Mouse (Mus musculus): ENCODE measurements at regions not wholly inside any gene's neighbourhood (a gene's known extent, or its start where the extent isn't known, plus 50 kb on each side); places are given as distances from the start of the nearest gene placed in this dataset.

DNA sequence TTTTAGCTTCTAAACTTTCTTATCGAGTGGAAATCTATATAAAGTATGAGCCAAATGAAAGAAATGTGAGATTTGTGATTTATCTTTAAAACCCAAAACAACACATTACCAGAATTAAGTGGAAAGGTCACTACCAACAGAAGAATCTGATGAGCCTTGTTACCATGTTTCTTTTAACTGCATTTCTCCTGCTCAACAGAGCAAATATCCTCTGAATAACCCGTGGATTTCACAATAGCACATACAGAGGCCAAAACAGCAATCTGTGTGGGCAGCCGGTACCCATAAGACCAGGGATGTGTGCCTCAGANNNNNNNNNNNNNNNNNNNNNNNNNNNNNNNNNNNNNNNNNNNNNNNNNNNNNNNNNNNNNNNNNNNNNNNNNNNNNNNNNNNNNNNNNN, 85.3 kb downstream of the 4930444P10Rik start:
- DNase-seq: no peak

DNA sequence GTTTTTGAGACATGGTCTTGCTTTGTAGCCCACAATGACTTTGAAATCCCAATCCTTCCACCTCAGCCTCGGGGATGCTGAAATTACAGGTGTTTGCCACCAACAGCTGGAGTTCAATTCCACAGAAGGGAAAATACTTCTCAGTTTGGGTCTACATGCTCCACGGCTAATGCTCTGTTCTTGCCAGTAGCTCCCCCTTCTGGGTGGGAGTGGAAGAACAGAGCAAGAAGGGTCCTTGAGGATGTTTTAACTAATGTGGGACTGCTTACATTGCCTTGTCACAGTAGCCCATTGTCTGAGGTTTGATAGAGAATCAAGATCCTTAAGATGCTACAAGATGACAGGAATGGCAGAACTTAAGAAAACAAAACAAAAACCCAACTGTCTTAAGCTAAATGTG, 86.2 kb downstream of the 4930444P10Rik start:
- DNase-seq: no peak

DNA sequence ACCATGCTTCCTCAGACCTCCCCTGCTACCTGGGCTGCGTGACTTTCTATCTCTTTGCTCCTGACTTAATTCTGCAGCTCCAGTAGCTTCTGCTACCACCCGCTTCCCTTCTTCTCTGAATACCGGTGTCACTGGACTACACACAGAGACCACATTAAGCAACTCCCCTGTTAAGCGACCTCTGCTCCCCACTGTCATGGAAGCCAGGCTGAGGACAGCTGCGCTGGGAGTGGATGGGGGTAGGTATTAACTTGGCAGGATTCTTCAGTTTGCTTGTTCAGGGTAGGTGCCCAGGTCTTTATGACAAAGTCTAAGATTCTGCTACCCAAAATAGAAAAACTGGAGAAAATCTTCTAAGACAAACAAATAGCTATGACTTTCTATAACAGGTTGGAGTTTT, 96.0 kb downstream of the 4930444P10Rik start:
- no peak for DNase-seq

DNA sequence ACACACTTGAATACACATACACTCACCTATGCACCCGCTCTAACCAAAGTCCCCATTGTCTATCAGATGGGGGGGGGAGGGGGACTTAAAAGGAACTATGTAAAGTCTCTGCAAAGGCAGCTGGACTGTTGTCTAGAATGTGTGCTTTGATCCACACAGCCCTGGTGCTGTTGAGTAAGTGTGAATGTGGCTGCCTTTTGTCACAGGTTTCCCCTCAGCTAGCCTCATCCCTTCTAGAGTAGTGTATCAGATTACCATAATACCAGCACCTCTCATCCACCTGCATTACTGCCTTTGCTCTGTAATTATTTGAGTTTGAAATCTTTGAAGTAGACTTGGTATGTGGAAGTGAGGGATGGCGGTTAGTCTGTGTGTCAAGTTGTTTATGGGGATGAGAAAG, 96.8 kb downstream of the 4930444P10Rik start:
- no peak for DNase-seq

DNA sequence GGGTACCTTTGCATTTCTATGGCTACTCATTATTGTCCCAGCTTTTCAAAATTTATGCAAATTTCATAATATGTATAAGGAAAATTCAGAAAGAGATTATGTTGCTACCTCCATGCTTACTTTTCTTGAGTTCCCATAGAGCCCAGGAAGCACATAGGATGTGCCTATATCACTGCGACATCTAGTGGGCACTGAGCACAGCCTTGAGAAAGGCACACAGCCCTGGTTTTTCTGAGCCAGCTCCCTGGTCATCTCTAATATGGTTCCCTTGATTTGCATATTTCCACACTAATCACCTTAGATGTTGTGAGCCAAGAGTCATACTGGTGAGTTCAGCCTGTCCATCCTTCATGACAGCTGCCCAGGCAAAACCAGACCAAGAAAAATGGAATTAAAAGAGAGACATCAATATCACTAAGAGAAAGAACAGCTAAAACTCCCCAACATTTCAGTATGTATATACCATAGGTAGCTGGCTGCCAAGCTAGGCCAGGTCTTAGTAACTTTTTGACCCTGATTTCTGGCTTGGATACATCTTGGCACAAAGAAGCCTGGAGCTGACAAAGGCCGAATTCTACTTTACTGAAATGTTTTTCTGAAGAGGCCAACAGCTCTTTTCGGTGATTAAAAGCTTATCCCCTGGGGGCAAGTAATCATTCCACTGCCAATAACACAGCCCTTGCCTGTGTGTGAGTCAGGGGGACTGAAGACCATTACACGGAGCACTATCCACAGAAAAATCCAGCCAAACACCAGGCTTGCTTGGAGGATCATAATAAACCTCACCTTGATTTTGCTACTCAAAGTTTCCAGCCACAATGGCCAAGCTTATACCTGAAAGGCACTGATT, 99.3 kb downstream of the 4930444P10Rik start:
- peak; percentile 44 to 55 for DNase-seq

DNA sequence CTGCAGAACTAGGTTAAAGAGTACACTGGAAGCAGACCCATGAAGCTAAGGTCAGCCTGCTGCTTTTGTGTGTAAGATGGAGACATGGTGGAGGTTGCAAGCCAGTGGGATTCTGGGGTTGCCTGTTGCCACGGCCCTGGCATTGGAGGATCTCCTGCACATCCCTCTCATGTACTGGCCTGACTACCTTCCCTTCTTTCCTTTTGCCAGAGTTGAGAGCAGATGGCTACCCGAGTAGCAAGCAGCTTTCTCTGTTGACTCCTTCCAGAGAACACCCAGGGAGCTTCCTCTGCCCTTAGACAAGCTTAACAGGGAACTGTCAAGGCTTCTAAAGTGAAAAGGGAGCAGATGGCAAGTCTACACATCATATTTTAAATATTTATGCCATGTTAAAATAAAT, 102.1 kb downstream of the 4930444P10Rik start:
- DNase-seq: peak; percentile 41 to 52

DNA sequence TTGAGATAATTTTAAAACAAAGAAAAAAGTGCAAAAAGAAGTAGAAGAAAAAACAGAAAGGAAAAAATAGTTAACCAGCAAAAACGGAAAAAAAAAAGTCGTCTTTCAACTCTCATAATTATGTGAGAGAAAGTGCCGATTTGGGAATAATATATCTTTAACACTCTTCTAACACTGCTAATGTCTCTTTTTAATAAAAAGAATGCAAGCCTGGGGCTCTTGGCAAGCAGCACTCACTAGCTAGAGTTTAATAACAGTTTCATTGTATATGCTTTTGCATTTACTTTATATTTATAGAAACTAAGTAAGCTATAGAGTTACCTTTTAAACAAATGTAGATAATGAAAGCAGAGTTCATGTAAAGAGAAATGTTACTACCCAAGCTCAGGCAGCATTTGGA, 107.5 kb downstream of the 4930444P10Rik start:
- DNase-seq: no peak

DNA sequence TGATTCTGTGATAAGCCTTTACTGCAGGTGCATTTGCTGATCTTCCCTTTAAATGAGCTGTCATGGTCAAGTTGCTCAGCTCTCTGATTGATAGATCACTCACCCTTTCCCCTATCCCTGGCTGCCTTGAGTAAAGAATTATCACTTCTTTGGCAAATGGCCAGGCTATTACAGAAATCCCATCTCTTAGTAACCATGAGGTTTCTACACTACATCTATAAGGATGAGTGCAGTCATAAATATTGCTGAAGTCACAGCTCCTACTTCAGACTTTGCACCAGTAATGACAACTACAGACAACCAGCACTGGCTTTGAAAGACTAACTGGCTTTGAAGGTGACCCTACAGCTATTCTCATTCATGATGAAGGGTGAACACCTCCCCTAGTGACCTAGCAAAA, 113.8 kb downstream of the 4930444P10Rik start:
- no peak for DNase-seq

DNA sequence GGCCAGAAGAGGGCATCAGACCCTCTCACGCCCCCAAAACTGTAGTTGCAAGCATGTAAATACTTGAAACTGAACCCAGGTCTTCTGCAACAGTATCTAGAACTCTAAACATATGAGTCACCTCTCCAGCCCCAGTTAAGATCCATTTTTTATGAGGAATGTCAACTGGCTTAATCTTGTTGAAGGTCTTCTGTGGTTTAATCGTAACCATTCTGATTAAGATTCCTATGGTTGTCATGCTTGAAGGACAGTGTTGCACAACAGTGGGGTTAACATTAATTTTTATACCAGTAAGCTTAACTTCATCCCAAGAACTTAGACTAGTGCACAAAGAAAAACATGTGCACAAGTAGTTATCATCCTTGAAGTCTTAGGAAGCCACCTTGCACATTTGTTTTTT, 133.5 kb downstream of the 4930444P10Rik start:
- DNase-seq: no peak

DNA sequence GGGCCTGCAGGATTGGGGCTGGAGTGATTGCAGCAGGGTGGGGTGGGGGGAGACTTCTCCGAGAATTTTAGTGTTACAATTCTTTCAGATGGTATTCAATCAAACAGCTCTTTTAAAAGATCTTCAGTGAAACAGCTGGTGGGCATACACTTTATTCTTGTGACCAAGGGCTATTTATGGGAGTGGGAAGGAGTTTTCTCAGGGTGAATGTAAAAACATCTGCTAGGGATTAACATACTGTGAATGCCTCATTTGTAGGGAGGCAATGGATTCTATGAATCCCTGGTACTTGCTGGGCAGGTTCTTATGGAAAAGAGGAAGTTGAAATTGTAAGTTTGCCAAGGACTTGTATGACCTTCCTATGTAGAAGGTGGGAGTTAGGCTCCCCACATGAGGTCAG, 134.5 kb downstream of the 4930444P10Rik start:
- DNase-seq: no peak

DNA sequence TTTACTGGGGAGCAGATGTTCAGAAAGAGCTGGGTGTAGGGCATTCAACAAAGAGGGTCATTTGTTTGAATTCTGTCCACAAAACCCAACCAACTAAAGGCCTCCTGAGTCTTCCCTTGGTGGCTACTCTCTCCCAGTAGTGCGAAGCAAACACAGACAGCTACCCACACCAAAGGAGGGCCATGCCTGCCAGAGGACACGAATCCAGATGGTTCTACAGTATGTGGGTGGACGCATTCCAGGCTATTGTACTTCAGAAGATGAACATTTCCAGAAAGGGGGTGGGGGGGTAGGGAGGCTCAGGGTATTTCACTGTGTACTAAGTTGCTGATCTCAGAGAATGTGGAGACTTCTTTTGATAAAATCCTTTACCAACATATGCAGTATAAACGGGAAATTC, 149.5 kb downstream of the 4930444P10Rik start:
- DNase-seq: peak; percentile 22 to 25

DNA sequence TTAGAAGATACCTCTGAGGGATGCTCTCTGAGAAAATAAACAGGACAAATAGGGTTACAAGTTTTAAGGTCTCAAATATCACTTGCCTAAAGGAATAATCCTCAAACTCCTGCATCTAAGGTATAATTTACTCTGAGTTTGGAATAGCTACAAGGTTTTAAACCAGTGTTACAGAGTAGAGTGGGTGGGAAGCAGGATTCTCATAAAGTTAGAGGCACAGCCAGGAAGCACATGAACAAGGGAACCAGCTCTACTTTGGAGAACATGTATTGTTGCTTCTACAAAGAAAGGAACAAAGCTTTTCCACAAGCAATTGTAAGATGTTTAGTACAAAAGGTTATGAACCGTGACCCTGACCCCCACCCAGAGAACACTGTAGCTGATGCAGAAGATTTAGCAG, 150.1 kb downstream of the 4930444P10Rik start:
- DNase-seq: no peak
